Mouse (Mus musculus) limb, embryonic 13.5 days (tissue): ENCODE measurements around the gene Tmod2. TPM values are rescaled to one million over a fixed set of nuclear protein-coding genes. Genes with fewer than 3 reads are reported as not detected.
A peak's percentile ranks its signal among the peaks of the same experiment; 100 is the strongest.

Experiments used
- ATAC-seq: fragments of 200-750 bp; cut with Nextera tagmentation; 2 replicates; pipeline ENCODE4 v1.8.0; 2017; ENCODE audit warnings: low read depth, moderate number of reproducible peaks, moderate TSS enrichment; ENCODE audit not compliant: low FRiP score
- H3K27ac ChIP-seq: fragments of 300-500 bp; sonication (generic); 2 replicates; pipeline ENCODE4 v1.5.1; 2015; ENCODE audit warnings: inconsistent platforms, mild to moderate bottlenecking, moderate library complexity
- H3K27me3 ChIP-seq: fragments of 300-500 bp; sonication (generic); 2 replicates; pipeline ENCODE4 v1.6.1; 2015; ENCODE audit warnings: mild to moderate bottlenecking, inconsistent platforms
- H3K36me3 ChIP-seq: fragments of 300-500 bp; sonication (generic); 2 replicates; pipeline ENCODE4 v1.6.1; 2015; ENCODE audit warnings: inconsistent platforms, mild to moderate bottlenecking, moderate library complexity
- H3K4me1 ChIP-seq: fragments of 300-500 bp; sonication (generic); 2 replicates; pipeline ENCODE4 v1.6.1; 2015; ENCODE audit warnings: inconsistent platforms
- H3K4me2 ChIP-seq: fragments of 300-500 bp; sonication (generic); replicated peaks from 2 replicates; pipeline ENCODE4 v1.6.1; 2015; ENCODE audit warnings: inconsistent platforms, mild to moderate bottlenecking, moderate library complexity
- H3K4me3 ChIP-seq: fragments of 300-500 bp; sonication (generic); 2 replicates; pipeline ENCODE4 v1.5.1; 2015; ENCODE audit warnings: moderate library complexity, mild to moderate bottlenecking, inconsistent platforms
- H3K9ac ChIP-seq: fragments of 300-500 bp; sonication (generic); 2 replicates; pipeline ENCODE4 v1.6.1; 2015; ENCODE audit warnings: mild to moderate bottlenecking, inconsistent platforms
- H3K9me3 ChIP-seq: fragments of 300-500 bp; sonication (generic); 2 replicates; pipeline ENCODE4 v1.6.1; 2016; ENCODE audit warnings: inconsistent platforms
- WGBS: fragments of 180-500 bp; shearing (Covaris S2); methylation state at CpG from one replicate; pipeline ENCODE4 v1.1.7; 2015; 5-methylcytosine and 5-hydroxymethylcytosine counted together
- polyA plus RNA-seq: library from polyadenylated mRNA; unstranded; fragments of >200 nt; fragmentation: Nextera tagmentation; extraction: Ambion mirVana; gene quantifications from 2 replicates; pipeline ENCODE4 v1.2.1, GENCODE M21; 2015

The Tmod2 gene
- polyA plus RNA-seq, 1 experiment from 2014 or later = 26.5 TPM

- H3K9ac ChIP-seq = no peak overlapping the region
- no peak overlapping the region for H3K4me3 ChIP-seq
- no peaks in the 10 kb centered on the region for H3K36me3 ChIP-seq
- no peaks in the 10 kb centered on the region for H3K9me3 ChIP-seq
- 53% methylated on average over 2 of the region's 2 CpGs for WGBS
- H3K4me1 ChIP-seq = 0 out of 2 replicates have a peak, but pooled peaks cover 4% of the 10 kb centered on the region
- no peaks in the 10 kb centered on the region for H3K27me3 ChIP-seq
- ATAC-seq = no peak
- no peak overlapping the region for H3K27ac ChIP-seq
- no peak overlapping the region for H3K4me2 ChIP-seq
Observed at GRCm38 (mm10) chr9:75563176-75563575, 47.9 kb downstream of the Tmod2 start.

GRCm38 (mm10) chr9:75561040-75561669 lies 50.0 kb downstream of the Tmod2 start:
- WGBS = 85% methylated on average over 13 of the region's 13 CpGs
- no peaks in the 10 kb centered on the region for H3K9me3 ChIP-seq
- ATAC-seq = no peak
- H3K4me3 ChIP-seq = no peak overlapping the region
- no peaks in the 10 kb centered on the region for H3K27me3 ChIP-seq
- H3K9ac ChIP-seq = no peak overlapping the region
- H3K27ac ChIP-seq = no peak overlapping the region
- H3K36me3 ChIP-seq = no peaks in the 10 kb centered on the region
- H3K4me1 ChIP-seq = peaks cover 15% of the 10 kb centered on the region
- H3K4me2 ChIP-seq = no peak overlapping the region

GRCm38 (mm10) chr9:75560353-75560752 lies 50.8 kb downstream of the Tmod2 start:
- Histone ChIP-seq H3K36me3 (no peaks in the 10 kb centered on the region), H3K4me3 (no peak overlapping the region), H3K9me3 (no peaks in the 10 kb centered on the region), H3K9ac (no peak overlapping the region), H3K27ac (no peak overlapping the region), H3K4me2 (no peak overlapping the region), H3K27me3 (no peaks in the 10 kb centered on the region), H3K4me1 (peaks cover 15% of the 10 kb centered on the region)
- ATAC-seq = no peak

- H3K27ac ChIP-seq = peak within 1 kb of the TSS; percentile 85
- WGBS = 2% methylated on average over 21 of the region's 21 CpGs
Observed at GRCm38 (mm10) chr9:75559512-75560012, 51.6 kb downstream of the Tmod2 start, which contains the start of gene Tmod3. TSS of gene Tmod3 (minus strand) at chr9:75559657.

GRCm38 (mm10) chr9:75558812-75559511 lies 52.2 kb downstream of the Tmod2 start:
- peak overlapping the region; percentile 89 for H3K4me2 ChIP-seq
- no peaks in the 10 kb centered on the region for H3K36me3 ChIP-seq
- H3K4me3 ChIP-seq = peak overlapping the region; percentile 94
- no peaks in the 10 kb centered on the region for H3K27me3 ChIP-seq
- H3K27ac ChIP-seq = peak overlapping the region; percentile 85
- no peaks in the 10 kb centered on the region for H3K9me3 ChIP-seq
- H3K9ac ChIP-seq = peak overlapping the region; percentile 90
- peaks cover 15% of the 10 kb centered on the region for H3K4me1 ChIP-seq
- WGBS = under 1% methylated on average over 47 of the region's 47 CpGs
- ATAC-seq = peak; percentile 88

More at GRCm38 (mm10) chr9:75559512-75560012, 51.6 kb downstream of the Tmod2 start, which contains the start of gene Tmod3:
- Histone ChIP-seq H3K9me3 (no peaks in the 10 kb centered on the region), H3K36me3 (no peaks in the 10 kb centered on the region), H3K9ac (peak within 1 kb of the TSS; percentile 90), H3K4me1 (peaks cover 15% of the 10 kb centered on the region), H3K27me3 (no peaks in the 10 kb centered on the region), H3K4me3 (peak within 1 kb of the TSS; percentile 94), H3K4me2 (peak within 1 kb of the TSS; percentile 89)
- ATAC-seq = peak; percentile 97

- no peaks in the 10 kb centered on the region for H3K9me3 ChIP-seq
- peaks cover 15% of the 10 kb centered on the region for H3K4me1 ChIP-seq
- H3K4me3 ChIP-seq = peak overlapping the region; percentile 94
- H3K36me3 ChIP-seq = no peaks in the 10 kb centered on the region
- peak overlapping the region; percentile 89 for H3K4me2 ChIP-seq
- H3K27ac ChIP-seq = 0 out of 2 replicates have a peak overlapping the region, but pooled peaks have one; percentile 85
- no peaks in the 10 kb centered on the region for H3K27me3 ChIP-seq
- 11% methylated on average over 3 of the region's 3 CpGs for WGBS
- no peak for ATAC-seq
- H3K9ac ChIP-seq = 0 out of 2 replicates have a peak overlapping the region, but pooled peaks have one; percentile 90
Observed at GRCm38 (mm10) chr9:75558360-75558759, 52.8 kb downstream of the Tmod2 start.

- Histone ChIP-seq H3K4me2 (no peak overlapping the region), H3K4me3 (no peak overlapping the region), H3K9ac (no peak overlapping the region), H3K27ac (no peak overlapping the region), H3K36me3 (no peaks in the 10 kb centered on the region), H3K27me3 (no peaks in the 10 kb centered on the region), H3K4me1 (peaks cover 36% of the 10 kb centered on the region), H3K9me3 (no peaks in the 10 kb centered on the region)
- 76% methylated on average over 4 of the region's 4 CpGs for WGBS
- no peak for ATAC-seq
Observed at GRCm38 (mm10) chr9:75553719-75554118, 57.4 kb downstream of the Tmod2 start.

- H3K4me3 ChIP-seq = no peak overlapping the region
- H3K36me3 ChIP-seq = no peaks in the 10 kb centered on the region
- ATAC-seq = no peak; the same call in 1 of the 2 replicates
- no peak overlapping the region for H3K4me2 ChIP-seq
- H3K27me3 ChIP-seq = no peaks in the 10 kb centered on the region
- H3K9me3 ChIP-seq = no peaks in the 10 kb centered on the region
- no peak overlapping the region for H3K9ac ChIP-seq
- WGBS = 20% methylated on average over 5 of the region's 5 CpGs
- H3K27ac ChIP-seq = no peak overlapping the region; the same call in 1 of the 2 replicates
- peaks cover 33% of the 10 kb centered on the region for H3K4me1 ChIP-seq
Observed at GRCm38 (mm10) chr9:75551342-75551741, 59.8 kb downstream of the Tmod2 start.

GRCm38 (mm10) chr9:75549010-75549409 lies 62.1 kb downstream of the Tmod2 start:
- ATAC-seq = no peak
- Histone ChIP-seq H3K4me3 (no peak overlapping the region), H3K27ac (no peak overlapping the region), H3K4me1 (peaks cover 33% of the 10 kb centered on the region), H3K9me3 (no peaks in the 10 kb centered on the region), H3K9ac (no peak overlapping the region), H3K36me3 (no peaks in the 10 kb centered on the region), H3K4me2 (no peak overlapping the region), H3K27me3 (no peaks in the 10 kb centered on the region)
- 59% methylated on average over 8 of the region's 8 CpGs for WGBS

- H3K27me3 ChIP-seq = no peaks in the 10 kb centered on the region
- no peaks in the 10 kb centered on the region for H3K36me3 ChIP-seq
- H3K4me2 ChIP-seq = no peak overlapping the region
- H3K9me3 ChIP-seq = no peaks in the 10 kb centered on the region
- no peak for ATAC-seq
- WGBS = 74% methylated on average over 12 of the region's 12 CpGs
- H3K27ac ChIP-seq = no peak overlapping the region
- no peak overlapping the region for H3K9ac ChIP-seq
- H3K4me1 ChIP-seq = peaks cover 30% of the 10 kb centered on the region
- no peak overlapping the region for H3K4me3 ChIP-seq
Observed at GRCm38 (mm10) chr9:75546885-75547553, 64.1 kb downstream of the Tmod2 start.

GRCm38 (mm10) chr9:75545514-75545913 lies 65.6 kb downstream of the Tmod2 start:
- H3K4me2 ChIP-seq = no peak overlapping the region
- H3K4me1 ChIP-seq = peaks cover 27% of the 10 kb centered on the region
- no peak overlapping the region for H3K4me3 ChIP-seq
- H3K27me3 ChIP-seq = no peaks in the 10 kb centered on the region
- 81% methylated on average over 8 of the region's 8 CpGs for WGBS
- no peak for ATAC-seq
- H3K9me3 ChIP-seq = no peaks in the 10 kb centered on the region
- no peak overlapping the region for H3K9ac ChIP-seq
- no peaks in the 10 kb centered on the region for H3K36me3 ChIP-seq
- H3K27ac ChIP-seq = no peak overlapping the region

- no peaks in the 10 kb centered on the region for H3K36me3 ChIP-seq
- H3K27me3 ChIP-seq = no peaks in the 10 kb centered on the region
- no peak overlapping the region for H3K4me2 ChIP-seq
- H3K27ac ChIP-seq = no peak overlapping the region
- H3K4me3 ChIP-seq = no peak overlapping the region
- H3K4me1 ChIP-seq = peaks cover 15% of the 10 kb centered on the region
- H3K9ac ChIP-seq = no peak overlapping the region
- no peaks in the 10 kb centered on the region for H3K9me3 ChIP-seq
- ATAC-seq = no peak
- 9% methylated on average over 5 of the region's 5 CpGs for WGBS
Observed at GRCm38 (mm10) chr9:75541497-75541896, 69.6 kb downstream of the Tmod2 start.
